Mouse (Mus musculus) ES-Bruce4 (cell line): ENCODE data around the gene E2f2. TPM values are rescaled to one million over a fixed set of nuclear protein-coding genes. Genes with fewer than 3 reads are reported as not detected.

Source experiments
- H3K27ac ChIP-seq: 2 replicates; pipeline ENCODE4 v1.5.1; 2012; ENCODE audit warnings: low read length, inconsistent platforms; ENCODE audit not compliant: insufficient read depth
- H3K27me3 ChIP-seq: 2 replicates; pipeline ENCODE4 v1.6.1; 2012; ENCODE audit warnings: mild to moderate bottlenecking, low read length, inconsistent platforms; ENCODE audit not compliant: control insufficient read depth, poor library complexity, insufficient read depth, severe bottlenecking
- H3K36me3 ChIP-seq: 2 replicates; pipeline ENCODE4 v1.6.1; 2012; ENCODE audit warnings: inconsistent platforms, mild to moderate bottlenecking, low read length, moderate library complexity; ENCODE audit not compliant: control insufficient read depth, poor library complexity, insufficient read depth, severe bottlenecking
- H3K4me1 ChIP-seq: one replicate; pipeline ENCODE4 v1.8.1; 2011; ENCODE audit warnings: low read length; ENCODE audit not compliant: control insufficient read depth, insufficient read depth
- H3K4me3 ChIP-seq: 2 replicates; pipeline ENCODE4 v1.5.1; 2011; ENCODE audit warnings: low read depth, mild to moderate bottlenecking, low read length
- H3K9ac ChIP-seq: 2 replicates; pipeline ENCODE4 v1.6.1; 2012; ENCODE audit warnings: low read depth, mild to moderate bottlenecking, inconsistent platforms; ENCODE audit not compliant: poor library complexity, severe bottlenecking
- H3K9me3 ChIP-seq: replicated peaks from 2 replicates; pipeline ENCODE4 v1.6.1; 2012; ENCODE audit warnings: mild to moderate bottlenecking, low read length, inconsistent platforms; ENCODE audit not compliant: control insufficient read depth, poor library complexity, insufficient read depth, severe bottlenecking
- CTCF ChIP-seq: IDR thresholded peaks from one replicate; pipeline ENCODE4 v1.8.1; 2011; ENCODE audit warnings: low read depth, low read length
- EP300 ChIP-seq: IDR thresholded peaks from 2 replicates; pipeline ENCODE4 v1.6.1; 2011; ENCODE audit warnings: low read depth, low read length; ENCODE audit not compliant: insufficient read depth
- POLR2A ChIP-seq: IDR thresholded peaks from one replicate; pipeline ENCODE4 v1.8.1; 2011; ENCODE audit warnings: low read length; ENCODE audit not compliant: insufficient read depth
- polyA plus RNA-seq: library from polyadenylated mRNA; stranded (reverse); fragments of >200 nt; gene quantifications from 2 replicates; pipeline ENCODE4 v1.2.4, GENCODE M21; 2011; ENCODE audit warnings: low read depth; ENCODE audit not compliant: missing spikeins, insufficient read depth, insufficient read length

The E2f2 gene
- polyA plus RNA-seq, 1 experiment: 6.3 TPM

- Histone ChIP-seq H3K9me3 (no peaks in the 10 kb centered on the region), H3K4me3 (no peak overlapping the region), H3K27me3 (no peaks in the 10 kb centered on the region), H3K36me3 (no peaks in the 10 kb centered on the region), H3K9ac (no peak overlapping the region), H3K4me1 (peaks cover 18% of the 10 kb centered on the region), H3K27ac (peak overlapping the region; percentile 12; the same call in 1 of the 2 replicates)
- TF ChIP-seq CTCF (no peak), POLR2A (no peak), EP300 (no peak)
These were observed 3.9 kb downstream of the E2f2 start for GRCm38 (mm10) chr4:136176022-136176552.

- peak; percentile 67; the same call in 1 of the 2 replicates for TF ChIP-seq EP300
- no peak for TF ChIP-seq CTCF
- H3K27ac ChIP-seq: peak overlapping the region; percentile 84
- H3K27me3 ChIP-seq: no peaks in the 10 kb centered on the region
- no peaks in the 10 kb centered on the region for H3K9me3 ChIP-seq
- H3K4me3 ChIP-seq: no peak overlapping the region
- H3K36me3 ChIP-seq: no peaks in the 10 kb centered on the region
- H3K9ac ChIP-seq: no peak overlapping the region
- H3K4me1 ChIP-seq: peaks cover 18% of the 10 kb centered on the region
These were observed 5.0 kb downstream of the E2f2 start for GRCm38 (mm10) chr4:136177244-136177611.

- Histone ChIP-seq H3K27ac (peak overlapping the region; percentile 84), H3K4me3 (no peak overlapping the region), H3K36me3 (no peaks in the 10 kb centered on the region), H3K27me3 (no peaks in the 10 kb centered on the region), H3K9me3 (no peaks in the 10 kb centered on the region), H3K4me1 (peaks cover 18% of the 10 kb centered on the region), H3K9ac (0 out of 2 replicates have a peak overlapping the region, but pooled peaks have one; percentile 24)
- TF ChIP-seq POLR2A (no peak), CTCF (no peak), EP300 (peak; percentile 74)
These were observed 5.6 kb downstream of the E2f2 start for GRCm38 (mm10) chr4:136177612-136178474.

GRCm38 (mm10) chr4:136178475-136178921 lies 6.3 kb downstream of the E2f2 start:
- H3K9ac ChIP-seq: 0 out of 2 replicates have a peak overlapping the region, but pooled peaks have one; percentile 24
- H3K36me3 ChIP-seq: no peaks in the 10 kb centered on the region
- H3K9me3 ChIP-seq: no peaks in the 10 kb centered on the region
- H3K4me3 ChIP-seq: no peak overlapping the region
- H3K27me3 ChIP-seq: no peaks in the 10 kb centered on the region
- H3K27ac ChIP-seq: peak overlapping the region; percentile 84; the same call in 1 of the 2 replicates
- TF ChIP-seq CTCF (no peak), EP300 (no peak)
- peaks cover 16% of the 10 kb centered on the region for H3K4me1 ChIP-seq

- H3K27ac ChIP-seq: peak overlapping the region; percentile 74
- TF ChIP-seq EP300 (no peak), POLR2A (no peak), CTCF (no peak)
- H3K36me3 ChIP-seq: no peaks in the 10 kb centered on the region
- H3K9me3 ChIP-seq: no peaks in the 10 kb centered on the region
- no peaks in the 10 kb centered on the region for H3K27me3 ChIP-seq
- H3K4me3 ChIP-seq: no peak overlapping the region
- no peak overlapping the region for H3K9ac ChIP-seq
- H3K4me1 ChIP-seq: peaks cover 16% of the 10 kb centered on the region
These were observed 7.3 kb downstream of the E2f2 start for GRCm38 (mm10) chr4:136179456-136179855.

GRCm38 (mm10) chr4:136179998-136180397 lies 7.8 kb downstream of the E2f2 start:
- Histone ChIP-seq H3K9ac (no peak overlapping the region), H3K36me3 (no peaks in the 10 kb centered on the region), H3K4me1 (peaks cover 12% of the 10 kb centered on the region), H3K27ac (peak overlapping the region; percentile 74), H3K4me3 (peak overlapping the region; percentile 70), H3K27me3 (no peaks in the 10 kb centered on the region), H3K9me3 (no peaks in the 10 kb centered on the region)
- TF ChIP-seq CTCF: peak; percentile 90
- TF ChIP-seq POLR2A: peak; percentile 8
- peak; percentile 72; the same call in 1 of the 2 replicates for TF ChIP-seq EP300
